Mouse (Mus musculus) forebrain, embryonic 10.5 days (tissue): ENCODE measurements around the gene Ankrd28. TPM values are rescaled to one million over a fixed set of nuclear protein-coding genes. Genes with fewer than 3 reads are reported as not detected.
A peak's percentile ranks its signal among the peaks of the same experiment; 100 is the strongest.

Experiments used
- DNase-seq: peaks from one replicate; pipeline ENCODE4 v3.0.0-alpha.2; 2017; ENCODE audit warnings: low spot score; ENCODE audit errors: extremely low spot score
- H3K27ac ChIP-seq: fragments of 300-500 bp; sonication (generic); 2 replicates; pipeline ENCODE4 v1.5.1; 2016; ENCODE audit warnings: mild to moderate bottlenecking
- H3K27me3 ChIP-seq: fragments of 300-500 bp; sonication (generic); 2 replicates; pipeline ENCODE4 v1.6.1; 2016; ENCODE audit warnings: mild to moderate bottlenecking; ENCODE audit not compliant: poor library complexity, severe bottlenecking
- H3K36me3 ChIP-seq: fragments of 300-500 bp; sonication (generic); replicated peaks from 2 replicates; pipeline ENCODE4 v1.6.1; 2016; ENCODE audit warnings: mild to moderate bottlenecking, moderate library complexity
- H3K4me1 ChIP-seq: fragments of 300-500 bp; sonication (generic); 2 replicates; pipeline ENCODE4 v1.6.1; 2016
- H3K4me3 ChIP-seq: fragments of 300-500 bp; sonication (generic); 2 replicates; pipeline ENCODE4 v1.5.1; 2016; ENCODE audit warnings: mild to moderate bottlenecking, moderate library complexity
- H3K9me3 ChIP-seq: fragments of 300-500 bp; sonication (generic); 2 replicates; pipeline ENCODE4 v1.6.1; 2016; ENCODE audit warnings: mild to moderate bottlenecking, moderate library complexity
- WGBS: fragments of 180-500 bp; shearing (Covaris S2); methylation state at CpG from one replicate; pipeline ENCODE4 v1.1.7; 2016; 5-methylcytosine and 5-hydroxymethylcytosine counted together
- polyA plus RNA-seq: library from polyadenylated mRNA; unstranded; fragments of >200 nt; fragmentation: Nextera tagmentation; extraction: Ambion mirVana; gene quantifications from 2 replicates; pipeline ENCODE4 v1.2.1, GENCODE M21; 2016

Gene Ankrd28
- polyA plus RNA-seq, 1 experiment from 2014 or later: 14.1 TPM

DNA sequence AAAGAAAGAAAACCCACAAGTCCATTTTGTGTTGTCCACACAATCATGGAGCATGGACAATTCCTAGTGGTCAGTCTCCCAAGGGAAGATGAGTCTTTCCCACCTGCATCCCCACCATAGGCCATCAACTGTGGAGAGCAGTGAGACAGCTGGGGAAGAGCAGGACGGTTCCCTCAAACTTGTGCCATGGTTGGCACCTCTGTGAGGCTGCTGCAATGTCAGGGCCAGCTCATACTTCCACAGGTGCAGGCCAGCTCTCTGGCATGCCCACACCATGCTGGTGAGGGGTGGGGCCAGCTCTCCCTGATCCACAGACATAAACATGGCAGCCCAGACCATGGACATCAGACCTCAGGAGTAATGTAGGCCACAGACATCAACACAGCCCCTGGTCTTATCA, 144.2 kb downstream of the Ankrd28 start:
- Histone ChIP-seq H3K4me1 (peaks cover 10% of the 10 kb centered on the region), H3K27ac (no peak overlapping the region), H3K36me3 (no peaks in the 10 kb centered on the region), H3K27me3 (no peaks in the 10 kb centered on the region), H3K9me3 (no peaks in the 10 kb centered on the region), H3K4me3 (no peak overlapping the region)
- 100% methylated on average over 1 of the region's 1 CpGs for WGBS
- DNase-seq: no peak

DNA sequence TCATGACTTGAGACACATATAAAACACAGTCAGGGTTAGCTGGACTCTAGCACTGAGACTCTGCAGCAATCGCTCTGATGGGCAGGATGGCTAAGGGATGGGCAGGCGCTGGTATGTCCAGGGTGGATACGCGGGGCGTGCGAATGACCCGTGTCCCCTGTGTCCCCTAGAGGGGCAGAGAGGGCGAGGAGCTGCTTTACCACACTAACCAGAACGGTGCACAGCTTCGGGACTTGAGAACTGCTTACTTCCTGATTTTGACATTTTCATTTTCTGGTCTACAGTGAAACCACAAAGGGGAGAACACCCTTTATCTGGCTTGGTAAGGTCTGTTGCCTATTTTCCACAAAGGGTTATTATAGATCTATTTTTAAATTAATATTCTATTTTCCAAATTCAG, 144.8 kb downstream of the Ankrd28 start:
- DNase-seq: no peak
- Histone ChIP-seq H3K27ac (no peak overlapping the region), H3K27me3 (no peaks in the 10 kb centered on the region), H3K36me3 (no peaks in the 10 kb centered on the region), H3K9me3 (no peaks in the 10 kb centered on the region), H3K4me3 (no peak overlapping the region), H3K4me1 (peaks cover 10% of the 10 kb centered on the region)
- 90% methylated on average over 10 of the region's 10 CpGs for WGBS

DNA sequence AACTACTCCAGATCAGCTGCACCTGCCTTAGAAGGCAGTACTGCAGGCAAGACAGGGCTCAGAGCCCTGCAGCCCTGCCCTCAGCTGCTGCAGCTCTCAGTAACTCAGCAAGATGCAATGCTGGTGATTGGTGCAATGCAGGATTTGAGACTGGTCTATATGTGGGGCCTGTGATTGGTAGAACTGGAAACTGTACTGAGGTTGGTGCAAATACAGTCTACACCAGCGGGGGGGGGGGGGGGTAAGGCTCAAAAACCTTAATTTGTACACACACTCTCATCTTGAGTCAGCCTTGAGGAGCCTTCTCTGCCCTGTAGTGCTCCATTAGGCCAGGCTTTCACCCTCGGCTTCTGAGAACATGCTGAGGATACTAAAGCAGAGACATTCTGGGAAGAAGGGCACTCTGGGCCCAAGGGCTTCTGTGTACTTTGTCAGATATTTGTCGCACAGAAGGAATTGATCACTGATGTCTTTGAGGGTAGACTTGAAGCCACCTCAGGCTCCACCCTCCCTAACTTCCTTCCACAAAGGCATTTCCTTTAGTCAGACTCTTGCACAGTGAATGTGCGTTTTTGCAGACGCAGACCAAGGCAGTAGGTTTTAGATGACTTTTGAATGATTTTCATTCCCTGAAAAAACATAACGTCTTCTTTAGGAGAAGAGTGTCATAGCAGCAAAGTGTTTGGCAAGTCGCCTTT, 146.0 kb downstream of the Ankrd28 start:
- Histone ChIP-seq H3K36me3 (no peaks in the 10 kb centered on the region), H3K9me3 (no peaks in the 10 kb centered on the region), H3K4me3 (no peak overlapping the region), H3K27me3 (no peaks in the 10 kb centered on the region), H3K27ac (no peak overlapping the region), H3K4me1 (peaks cover 10% of the 10 kb centered on the region)
- DNase-seq: no peak
- WGBS: 69% methylated on average over 7 of the region's 7 CpGs

DNA sequence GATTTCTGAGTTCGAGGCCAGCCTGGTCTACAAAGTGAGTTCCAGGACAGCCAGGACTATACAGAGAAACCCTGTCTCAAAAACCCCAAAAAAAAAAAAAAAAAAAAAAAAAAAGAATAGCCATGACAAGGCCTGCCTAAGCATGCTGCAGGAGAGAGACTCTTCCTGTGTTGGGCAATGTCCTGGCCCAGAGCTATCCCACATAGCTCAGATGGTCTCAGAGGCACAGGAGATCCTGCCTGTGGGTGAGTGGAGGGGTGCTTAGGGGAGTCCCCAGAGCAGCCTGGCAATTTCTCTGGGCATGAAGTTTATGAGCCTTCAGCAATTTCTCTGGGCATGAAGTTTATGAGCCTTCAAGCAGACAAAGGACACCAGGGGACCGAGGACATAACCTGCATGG, 146.8 kb downstream of the Ankrd28 start:
- H3K27me3 ChIP-seq: no peaks in the 10 kb centered on the region
- no peaks in the 10 kb centered on the region for H3K36me3 ChIP-seq
- H3K9me3 ChIP-seq: no peaks in the 10 kb centered on the region
- DNase-seq: no peak
- WGBS: 91% methylated on average over 2 of the region's 2 CpGs
- H3K4me3 ChIP-seq: no peak overlapping the region
- no peak overlapping the region for H3K27ac ChIP-seq
- H3K4me1 ChIP-seq: peaks cover 10% of the 10 kb centered on the region

DNA sequence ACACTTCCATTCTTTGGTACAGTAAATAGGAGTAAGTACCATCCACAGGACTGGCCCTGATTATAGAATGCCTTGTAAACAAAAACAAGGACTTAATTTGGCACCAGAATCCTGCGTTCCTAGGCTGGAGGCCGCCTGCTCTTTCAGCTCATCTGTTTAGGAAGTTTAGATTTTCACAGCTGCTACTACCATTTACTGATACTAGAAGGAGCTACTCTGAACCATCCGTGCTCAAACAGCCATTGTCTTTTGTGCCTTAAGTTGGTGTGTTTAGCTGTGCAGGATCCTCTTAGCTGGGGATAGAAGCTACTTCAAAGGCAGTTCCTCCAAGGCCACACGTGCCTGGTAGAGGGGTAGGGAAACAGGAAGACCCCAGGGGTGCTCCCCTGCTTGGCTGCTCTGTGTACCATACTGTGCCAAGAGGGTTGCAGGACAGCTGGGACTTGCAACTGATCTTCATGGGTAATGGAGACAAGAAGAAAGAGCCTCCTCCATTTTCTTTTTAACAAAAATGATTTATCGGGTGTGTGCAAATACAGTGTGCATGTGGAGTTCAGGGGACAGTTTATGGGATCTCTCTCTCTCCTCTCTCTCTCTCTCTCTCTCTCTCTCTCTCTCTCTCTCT, 148.4 kb downstream of the Ankrd28 start:
- H3K27ac ChIP-seq: no peak overlapping the region; the same call in 1 of the 2 replicates
- WGBS: 48% methylated on average over 5 of the region's 5 CpGs

DNA sequence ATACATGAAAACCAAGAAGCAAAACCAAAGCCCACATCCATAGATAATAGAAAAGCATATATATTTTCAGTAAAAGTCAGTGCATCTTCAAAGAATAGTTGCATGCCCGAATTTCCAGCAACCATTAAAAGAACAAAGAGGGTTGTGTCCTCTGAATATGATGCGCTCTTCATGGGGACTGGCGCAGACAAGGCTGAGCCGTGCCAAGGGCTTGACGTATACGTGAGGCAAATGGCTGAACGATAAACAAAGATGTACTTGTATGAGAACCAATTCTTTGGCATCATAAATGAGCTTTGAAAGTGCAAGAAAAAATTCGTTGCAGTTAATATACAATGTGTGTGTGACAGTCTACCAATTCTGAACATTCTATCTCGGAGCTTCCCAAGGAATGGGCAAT, 149.2 kb downstream of the Ankrd28 start:
- Histone ChIP-seq H3K27me3 (no peaks in the 10 kb centered on the region), H3K4me3 (no peak overlapping the region), H3K27ac (no peak overlapping the region), H3K9me3 (no peaks in the 10 kb centered on the region), H3K4me1 (peaks cover 6% of the 10 kb centered on the region; the same call in 1 of the 2 replicates), H3K36me3 (no peaks in the 10 kb centered on the region)
- 91% methylated on average over 9 of the region's 9 CpGs for WGBS
- DNase-seq: no peak

More for the DNA sequence above, 148.4 kb downstream of the Ankrd28 start:
- H3K36me3 ChIP-seq: no peaks in the 10 kb centered on the region
- H3K4me1 ChIP-seq: peaks cover 6% of the 10 kb centered on the region; the same call in 1 of the 2 replicates
- no peak for DNase-seq
- H3K27me3 ChIP-seq: no peaks in the 10 kb centered on the region
- no peak overlapping the region for H3K4me3 ChIP-seq
- H3K9me3 ChIP-seq: no peaks in the 10 kb centered on the region

DNA sequence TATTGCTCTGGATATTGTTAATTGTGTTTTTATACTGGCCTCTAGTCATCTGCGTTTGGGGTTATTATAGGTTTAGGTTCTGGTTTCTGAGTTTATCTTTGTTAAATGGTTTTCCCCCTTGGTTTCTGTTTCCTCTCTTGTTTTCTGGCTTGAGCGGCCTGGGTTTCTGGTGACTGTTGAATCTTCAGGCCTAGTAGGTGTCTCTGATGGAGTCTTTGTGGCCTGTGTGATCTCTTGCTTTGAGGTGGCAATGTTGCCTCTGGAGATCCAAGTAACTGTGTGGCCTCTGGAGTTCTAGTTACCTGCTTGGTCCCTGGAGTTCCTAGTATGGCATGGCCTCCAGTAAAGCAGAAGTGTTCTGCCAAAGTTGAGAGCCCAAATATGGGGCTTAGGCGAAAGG, 149.8 kb downstream of the Ankrd28 start:
- peaks cover 6% of the 10 kb centered on the region; the same call in 1 of the 2 replicates for H3K4me1 ChIP-seq
- WGBS: 91% methylated on average over 3 of the region's 3 CpGs
- no peaks in the 10 kb centered on the region for H3K9me3 ChIP-seq
- H3K27ac ChIP-seq: no peak overlapping the region
- no peaks in the 10 kb centered on the region for H3K36me3 ChIP-seq
- no peak for DNase-seq
- no peak overlapping the region for H3K4me3 ChIP-seq
- H3K27me3 ChIP-seq: no peaks in the 10 kb centered on the region

DNA sequence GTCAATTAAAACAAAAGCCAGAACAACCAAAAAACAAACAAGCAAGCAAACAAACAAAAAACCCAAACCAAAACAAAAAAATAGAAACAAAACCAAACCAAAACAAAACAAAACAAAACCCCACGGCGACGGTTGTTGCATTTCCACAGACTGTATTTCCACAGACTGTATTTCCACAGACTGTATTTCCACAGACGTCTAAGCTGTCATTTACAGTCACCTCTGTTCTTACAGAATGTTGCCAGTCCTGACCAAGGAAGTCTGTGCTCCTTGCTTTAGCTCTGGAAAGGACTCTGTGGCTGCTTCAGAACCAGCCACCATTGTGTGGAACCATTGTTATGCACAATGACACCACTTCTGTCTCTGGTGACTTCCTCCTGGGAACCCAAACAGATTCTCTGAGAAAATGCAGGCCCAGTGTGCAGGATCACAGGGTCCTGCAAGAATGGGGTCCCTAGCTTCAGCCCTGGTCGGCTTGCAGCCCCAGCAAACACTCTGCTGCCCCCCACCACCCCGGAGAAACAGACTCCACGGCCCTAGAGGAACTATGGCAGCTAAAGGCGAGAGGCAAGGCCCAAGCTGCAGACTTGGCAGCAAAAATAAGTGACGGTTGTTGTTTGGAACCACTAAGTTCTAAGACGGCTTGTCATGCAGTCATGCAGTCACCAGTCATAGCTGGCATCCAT, 158.7 kb downstream of the Ankrd28 start:
- H3K27me3 ChIP-seq: no peaks in the 10 kb centered on the region
- H3K36me3 ChIP-seq: peaks cover 11% of the 10 kb centered on the region
- peak overlapping the region; percentile 45; the same call in 1 of the 2 replicates for H3K27ac ChIP-seq
- H3K4me1 ChIP-seq: peaks cover 29% of the 10 kb centered on the region
- no peak overlapping the region for H3K4me3 ChIP-seq
- no peak for DNase-seq
- WGBS: 52% methylated on average over 10 of the region's 10 CpGs
- no peaks in the 10 kb centered on the region for H3K9me3 ChIP-seq

DNA sequence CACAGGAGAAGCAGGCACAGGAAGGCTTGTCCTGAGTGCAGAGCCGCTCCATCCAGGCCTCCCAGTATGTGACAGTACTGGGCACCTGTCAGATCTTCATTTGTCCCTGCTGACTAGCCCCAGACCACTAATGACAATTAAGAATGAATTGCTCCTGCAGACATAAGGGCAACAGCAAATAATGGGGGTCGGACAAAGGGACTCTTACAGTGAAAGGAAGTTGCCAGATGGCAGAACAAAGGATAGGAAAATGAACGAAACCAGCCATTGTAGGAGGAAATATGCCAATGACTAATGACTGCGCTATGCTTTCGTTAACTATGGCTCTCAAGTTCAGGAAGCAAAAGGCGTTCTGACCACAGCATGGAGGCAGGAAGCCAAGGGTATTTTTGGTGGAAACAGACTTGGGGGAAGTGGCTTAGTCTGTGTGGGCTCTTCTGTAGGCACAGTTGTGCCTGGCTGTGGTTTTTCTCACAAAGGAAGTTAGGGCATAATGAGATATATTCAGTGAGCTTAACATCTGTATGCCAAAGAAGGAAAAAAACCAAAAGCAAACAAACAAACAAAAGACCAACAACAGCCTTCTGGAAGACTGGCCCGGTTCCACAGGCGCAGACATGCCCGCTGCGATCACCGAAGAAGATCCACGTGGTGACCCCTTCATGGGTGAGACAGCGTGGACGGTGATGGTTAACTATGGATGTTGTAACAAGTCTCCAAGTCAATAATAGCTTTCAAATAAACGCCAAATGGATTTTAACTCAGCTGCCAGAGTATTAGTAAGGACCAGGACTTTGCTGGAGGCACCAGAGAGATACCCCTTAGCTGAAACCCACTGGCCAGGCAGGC, 160.6 kb downstream of the Ankrd28 start:
- WGBS: 82% methylated on average over 15 of the region's 15 CpGs
- H3K36me3 ChIP-seq: peaks cover 19% of the 10 kb centered on the region
- no peak for DNase-seq
- peak overlapping the region; percentile 70 for H3K27ac ChIP-seq
- peaks cover 32% of the 10 kb centered on the region for H3K4me1 ChIP-seq
- no peaks in the 10 kb centered on the region for H3K27me3 ChIP-seq
- no peak overlapping the region for H3K4me3 ChIP-seq
- H3K9me3 ChIP-seq: no peaks in the 10 kb centered on the region

DNA sequence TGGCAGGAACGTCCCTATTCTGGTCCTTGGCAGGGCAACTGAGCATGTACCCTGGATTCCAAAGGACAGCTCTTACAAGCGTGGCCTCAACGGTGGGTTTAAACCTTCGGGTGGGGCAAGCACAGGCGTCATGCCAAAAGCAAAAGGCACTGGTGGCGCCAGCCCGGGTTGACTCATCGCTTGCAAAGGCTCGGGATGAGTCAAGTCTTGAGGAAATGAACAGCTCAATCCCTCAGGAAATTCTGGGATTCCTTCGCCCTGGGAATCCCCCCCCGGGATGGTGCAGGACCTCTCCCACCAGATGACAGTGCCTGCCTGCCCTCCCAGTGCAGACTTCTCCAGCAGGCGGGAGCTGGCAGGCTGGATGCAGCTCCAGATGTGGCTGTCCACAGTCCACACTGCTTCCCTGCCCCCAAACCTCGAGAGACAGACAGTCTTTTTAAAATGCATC, 161.3 kb downstream of the Ankrd28 start:
- H3K27me3 ChIP-seq: no peaks in the 10 kb centered on the region
- no peaks in the 10 kb centered on the region for H3K9me3 ChIP-seq
- H3K36me3 ChIP-seq: peaks cover 19% of the 10 kb centered on the region
- WGBS: 79% methylated on average over 13 of the region's 13 CpGs
- no peak overlapping the region for H3K4me3 ChIP-seq
- H3K4me1 ChIP-seq: peaks cover 33% of the 10 kb centered on the region
- no peak for DNase-seq
- H3K27ac ChIP-seq: peak overlapping the region; percentile 70

DNA sequence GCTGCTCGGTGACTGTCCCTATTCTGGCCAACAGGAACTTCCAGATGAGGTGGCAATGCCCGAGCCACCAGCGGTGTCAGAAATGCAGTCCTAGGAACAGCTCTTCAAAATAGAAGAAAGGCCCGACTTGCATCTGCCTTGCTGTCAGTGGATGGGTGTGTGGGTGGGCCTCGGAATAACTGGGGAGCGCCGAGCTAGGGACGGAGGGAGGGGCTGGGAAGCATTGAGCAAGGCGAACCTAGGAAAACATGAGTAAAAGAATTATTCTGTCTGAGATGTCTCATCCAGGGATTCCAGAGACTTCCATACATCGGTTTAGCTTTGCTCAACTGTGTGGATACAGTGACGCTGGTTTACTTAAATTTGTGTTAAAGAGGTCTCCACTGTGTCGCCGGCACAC, 162.1 kb downstream of the Ankrd28 start:
- Histone ChIP-seq H3K4me1 (peaks cover 40% of the 10 kb centered on the region), H3K9me3 (no peaks in the 10 kb centered on the region), H3K4me3 (no peak overlapping the region), H3K27me3 (no peaks in the 10 kb centered on the region), H3K36me3 (peaks cover 19% of the 10 kb centered on the region), H3K27ac (0 out of 2 replicates have a peak overlapping the region, but pooled peaks have one; percentile 21)
- no peak for DNase-seq
- WGBS: 88% methylated on average over 13 of the region's 13 CpGs

DNA sequence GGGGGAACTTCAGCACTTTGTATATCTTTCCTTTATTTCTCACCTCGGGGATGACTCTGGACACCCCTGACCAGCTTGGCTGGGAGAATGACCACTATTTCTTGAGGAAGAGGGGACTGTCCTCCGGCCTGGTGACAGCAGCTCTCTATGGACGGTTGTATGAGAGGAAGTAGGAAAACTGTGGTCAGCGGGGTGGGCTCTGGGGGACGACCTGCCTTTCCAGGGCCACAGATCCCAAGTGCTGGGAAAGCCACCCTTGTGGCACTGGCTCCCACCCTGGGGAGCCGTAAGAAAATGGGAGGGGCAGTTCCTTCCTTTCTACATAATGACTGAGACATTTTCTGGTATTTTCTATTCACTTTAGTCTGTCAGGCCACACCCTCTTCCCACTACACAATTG, 162.7 kb downstream of the Ankrd28 start:
- 0 out of 2 replicates have a peak overlapping the region, but pooled peaks have one; percentile 40 for H3K27ac ChIP-seq

More for the DNA sequence above, 162.7 kb downstream of the Ankrd28 start:
- Histone ChIP-seq H3K27me3 (no peaks in the 10 kb centered on the region), H3K4me1 (peaks cover 45% of the 10 kb centered on the region), H3K4me3 (no peak overlapping the region), H3K9me3 (no peaks in the 10 kb centered on the region), H3K36me3 (peaks cover 19% of the 10 kb centered on the region)
- no peak for DNase-seq
- WGBS: 91% methylated on average over 6 of the region's 6 CpGs
